Mouse (Mus musculus): Measurements from ENCODE around the gene Gm12800.
"Not testable (repeated sequence)": the region's sequence is repeated elsewhere in the genome, so short reads cannot be mapped to it uniquely, and the experiment has no call there.

Gm12800 gene

DNA sequence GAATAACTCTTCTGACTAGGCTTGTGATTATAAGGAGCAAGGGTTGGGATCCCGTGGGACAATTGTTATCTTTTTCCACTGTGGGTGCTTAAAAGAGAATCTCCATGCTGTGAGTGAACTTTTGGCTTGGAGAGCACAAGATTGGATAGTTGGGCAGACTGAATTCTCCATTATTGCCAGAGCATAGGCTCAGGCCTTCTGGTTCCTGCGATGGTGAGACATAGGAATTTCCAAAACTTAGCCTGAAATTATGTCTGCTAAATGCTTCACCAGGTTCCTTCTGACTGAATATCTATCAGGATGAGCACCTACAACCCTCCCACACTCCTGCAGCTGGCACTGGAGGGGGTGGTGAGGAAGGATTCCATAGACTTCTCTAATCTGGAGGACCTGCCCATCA is at the start of gene Gm12800:
Gene Gm12800 (plus strand): TSS at position 301 of the 400 bp plus-strand sequence.
- DNase-seq (ENCODE audit: inconsistent ontology term), result not testable (repeated sequence)

DNA sequence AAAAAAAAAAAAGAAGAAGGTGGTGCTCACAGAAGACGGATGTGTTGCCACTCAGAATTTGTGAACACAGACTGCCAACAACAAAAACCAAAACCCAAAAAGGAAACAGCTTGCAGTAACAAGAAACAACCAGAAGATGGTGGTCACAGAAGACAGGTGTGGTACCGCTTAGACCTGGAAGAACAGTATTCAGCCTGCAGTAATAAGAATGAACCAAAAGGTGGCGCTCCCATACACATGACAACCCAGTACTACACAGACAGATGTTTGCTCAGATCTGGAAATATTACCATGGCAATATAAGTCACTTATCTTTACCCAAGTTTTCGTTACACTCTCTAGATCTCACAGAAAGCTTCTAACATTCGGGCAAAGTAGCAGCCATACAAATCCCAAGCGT is 48.0 kb upstream of the Gm12800 start:
- no peak for DNase-seq (ENCODE audit: inconsistent ontology term)

DNA sequence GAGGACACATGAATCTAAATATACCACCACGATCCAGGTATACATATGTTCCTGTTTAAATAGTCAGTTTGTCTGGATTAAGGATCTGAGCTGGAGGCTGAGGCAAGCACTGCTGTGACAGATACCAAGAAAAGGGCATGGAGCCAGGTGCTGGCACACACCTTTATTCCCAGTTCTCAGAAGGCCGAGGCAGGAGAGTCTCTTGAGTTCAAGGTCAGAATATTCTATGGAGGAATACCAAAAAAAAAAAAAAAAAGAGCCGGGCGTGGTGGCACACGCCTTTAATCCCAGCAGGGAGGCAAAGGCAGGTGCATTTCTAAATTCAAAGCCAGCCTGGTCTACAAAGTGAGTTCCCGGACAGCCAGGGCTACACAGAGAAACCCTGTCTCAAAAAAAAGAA is 46.6 kb upstream of the Gm12800 start:
- DNase-seq (ENCODE audit: inconsistent ontology term), result no peak

DNA sequence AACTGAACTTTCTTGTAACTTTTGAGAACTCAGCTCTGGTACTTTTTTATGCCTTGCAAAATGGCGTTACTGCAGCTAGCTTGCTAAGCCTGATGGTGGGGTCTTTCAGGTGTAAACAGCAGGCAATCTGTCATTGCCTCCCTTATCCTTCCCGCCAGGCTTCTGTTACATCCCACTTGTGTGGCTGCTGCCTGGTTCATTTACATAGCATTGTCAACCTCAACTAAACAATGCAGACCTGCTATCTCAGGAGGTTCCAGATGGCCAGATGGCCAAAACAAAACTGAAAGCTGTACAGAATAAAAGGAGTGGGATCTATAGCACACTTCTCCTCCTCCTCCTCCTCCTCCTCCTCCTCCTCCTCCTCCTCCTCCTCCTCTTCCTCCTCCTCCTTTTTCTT is 36.9 kb upstream of the Gm12800 start:
- not testable (repeated sequence) for DNase-seq (ENCODE audit: inconsistent ontology term)

DNA sequence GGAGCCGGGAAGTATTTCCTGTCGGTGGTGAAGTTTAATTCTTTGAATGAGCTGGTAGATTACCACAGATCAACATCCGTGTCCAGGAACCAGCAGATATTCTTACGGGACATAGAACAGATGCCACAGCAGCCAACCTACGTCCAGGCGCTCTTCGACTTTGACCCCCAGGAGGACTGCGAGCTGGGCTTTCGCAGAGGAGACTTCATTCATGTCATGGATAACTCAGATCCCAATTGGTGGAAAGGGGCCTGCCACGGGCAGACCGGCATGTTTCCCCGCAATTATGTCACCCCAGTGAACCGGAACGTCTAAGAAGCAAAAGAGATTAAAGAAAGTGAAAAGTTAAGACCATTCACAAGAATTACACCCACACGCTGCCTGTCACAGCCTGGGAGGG is 33.2 kb upstream of the Gm12800 start:
- not testable (repeated sequence) for DNase-seq (ENCODE audit: inconsistent ontology term)

DNA sequence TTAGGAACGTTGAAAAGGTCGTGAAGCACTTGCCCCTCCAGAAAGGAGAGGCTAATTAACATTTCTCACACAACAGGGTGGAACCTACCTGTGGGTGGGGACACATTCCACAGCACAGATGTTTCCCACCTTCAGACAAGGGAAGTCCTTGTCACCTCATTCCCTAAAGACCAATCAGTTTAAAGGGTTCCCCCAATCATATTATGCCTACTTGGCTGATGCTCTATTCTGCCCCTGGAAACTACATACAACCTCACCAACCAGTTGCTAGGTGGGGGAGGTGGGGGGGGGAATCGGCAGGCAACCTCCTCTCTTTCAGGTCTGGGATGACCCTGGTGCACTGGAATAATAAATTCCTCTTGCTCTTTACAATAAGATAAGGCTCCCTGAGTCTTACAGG is 25.3 kb upstream of the Gm12800 start:
- no peak for DNase-seq (ENCODE audit: inconsistent ontology term)

DNA sequence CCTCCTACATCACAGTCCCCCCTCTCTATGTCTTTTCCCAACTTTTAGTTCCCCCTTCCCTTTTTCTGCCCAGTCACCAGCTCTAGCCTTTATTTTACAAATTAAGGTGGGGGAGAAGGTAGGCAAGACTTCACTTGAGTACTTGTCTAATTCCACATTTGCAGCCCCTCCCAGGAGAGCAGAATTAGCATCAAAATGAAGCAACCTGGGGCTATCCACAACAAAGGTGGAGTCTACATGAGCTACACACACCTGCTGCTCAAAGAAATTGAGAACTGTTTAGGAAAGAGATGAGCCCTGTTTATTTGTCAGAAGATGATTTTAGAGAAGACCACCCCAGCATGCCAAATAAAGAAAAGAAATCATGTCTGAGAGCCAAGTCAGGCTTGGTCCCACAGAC is 19.5 kb upstream of the Gm12800 start:
- DNase-seq (ENCODE audit: inconsistent ontology term), result no peak

DNA sequence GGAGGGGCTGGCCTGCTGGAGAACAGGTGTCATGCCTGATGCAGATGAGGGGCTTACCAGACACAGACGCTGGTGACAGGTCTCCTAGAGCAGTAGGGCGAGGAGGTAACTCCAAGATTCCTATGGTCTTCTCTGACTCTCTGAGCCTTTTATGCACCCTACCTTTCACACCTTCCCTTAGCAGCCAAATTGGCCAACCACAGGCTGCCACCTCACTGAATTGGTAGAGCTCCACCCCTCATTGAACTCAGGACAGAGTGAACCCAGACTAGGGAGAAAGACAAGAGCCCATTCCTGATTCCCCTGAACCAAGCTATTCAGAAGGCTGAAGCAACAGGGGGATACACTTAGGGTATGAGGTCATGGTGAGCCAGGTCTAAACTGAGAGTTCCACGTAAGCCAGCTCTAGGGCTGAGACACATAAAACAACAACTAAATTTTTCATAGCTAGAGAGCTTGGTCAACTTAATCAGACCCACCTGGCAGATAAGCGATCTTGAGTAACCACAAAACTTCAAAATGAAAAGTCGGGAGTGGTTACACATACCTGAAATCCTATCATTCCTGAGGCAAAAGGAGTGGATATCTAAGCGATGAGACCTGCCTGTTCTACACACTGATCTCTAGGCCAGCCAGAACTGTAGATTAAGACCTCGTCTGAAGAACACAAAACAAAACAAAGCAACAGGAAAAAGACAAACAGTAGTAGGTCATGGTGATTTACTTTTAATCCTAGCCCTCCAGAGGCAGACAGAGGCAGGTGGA is 15.1 kb upstream of the Gm12800 start, which contains the start of gene C130073F10Rik:
Gene C130073F10Rik (minus strand): TSS at position 134 of the 765 bp plus-strand sequence.
- DNase-seq (ENCODE audit: inconsistent ontology term), result no peak

DNA sequence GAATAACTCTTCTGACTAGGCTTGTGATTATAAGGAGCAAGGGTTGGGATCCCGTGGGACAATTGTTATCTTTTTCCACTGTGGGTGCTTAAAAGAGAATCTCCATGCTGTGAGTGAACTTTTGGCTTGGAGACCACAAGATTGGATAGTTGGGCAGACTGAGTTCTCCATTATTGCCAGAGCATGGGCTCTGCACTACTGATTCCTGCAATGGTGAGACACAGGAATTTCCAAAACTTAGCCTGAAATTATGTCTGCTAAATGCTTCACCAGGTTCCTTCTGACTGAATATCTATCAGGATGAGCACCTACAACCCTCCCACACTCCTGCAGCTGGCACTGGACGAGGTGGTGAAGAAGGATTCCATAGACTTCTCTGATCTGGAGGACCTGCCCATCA is 31.2 kb downstream of the Gm12800 start, which contains the start of gene Gm12794:
Gene Gm12794 (plus strand): TSS at position 301 of the 400 bp plus-strand sequence.
- not testable (repeated sequence) for DNase-seq (ENCODE audit: inconsistent ontology term)
